Mouse (Mus musculus): ENCODE results near the gene Rims3. TPM values are rescaled to one million over a fixed set of nuclear protein-coding genes. Genes with fewer than 3 reads are reported as not detected.

Rims3 gene
- total RNA-seq, 2 experiments from 2014 or later, result 32.7 to 33.3 TPM

GRCm38 (mm10) chr4:120890754-120891440, 36.3 kb downstream of the Rims3 start:
- no peak for DNase-seq (ENCODE audit: low spot score in 2 of 2)

GRCm38 (mm10) chr4:120891960-120892359, 37.3 kb downstream of the Rims3 start:
- no peak for DNase-seq (ENCODE audit: low spot score in 2 of 2)

- no peak for DNase-seq (ENCODE audit: low spot score in 2 of 2)
Measured at GRCm38 (mm10) chr4:120892516-120892915, 37.9 kb downstream of the Rims3 start.

GRCm38 (mm10) chr4:120893656-120894401, 39.2 kb downstream of the Rims3 start:
- no peak for DNase-seq (ENCODE audit: low spot score in 2 of 2)

- DNase-seq (ENCODE audit: low spot score in 2 of 2), result no peak
Measured at GRCm38 (mm10) chr4:120894584-120894983, 40.0 kb downstream of the Rims3 start.

GRCm38 (mm10) chr4:120895226-120895625, 40.6 kb downstream of the Rims3 start:
- DNase-seq (ENCODE audit: low spot score in 2 of 2), result no peak

- no peak for DNase-seq (ENCODE audit: low spot score in 2 of 2)
Measured at GRCm38 (mm10) chr4:120895810-120896584, 41.4 kb downstream of the Rims3 start.

GRCm38 (mm10) chr4:120904533-120904932, 49.9 kb downstream of the Rims3 start:
- DNase-seq (ENCODE audit: low spot score in 2 of 2), result peak in 1 of 2 experiments; percentile 40

GRCm38 (mm10) chr4:120905644-120906043, 51.0 kb downstream of the Rims3 start:
- no peak for DNase-seq (ENCODE audit: low spot score in 2 of 2)

GRCm38 (mm10) chr4:120909558-120910150, 55.0 kb downstream of the Rims3 start:
- DNase-seq (ENCODE audit: low spot score in 2 of 2), result peak in 1 of 2 experiments; percentile 60

- no peak for DNase-seq (ENCODE audit: low spot score in 2 of 2)
Measured at GRCm38 (mm10) chr4:120911086-120911485, 56.5 kb downstream of the Rims3 start.

GRCm38 (mm10) chr4:120912866-120913265, 58.2 kb downstream of the Rims3 start:
- DNase-seq (ENCODE audit: low spot score in 2 of 2), result no peak

- DNase-seq (ENCODE audit: low spot score in 2 of 2), result no peak
Measured at GRCm38 (mm10) chr4:120913443-120913842, 58.8 kb downstream of the Rims3 start.

GRCm38 (mm10) chr4:120913861-120914260, 59.2 kb downstream of the Rims3 start:
- DNase-seq (ENCODE audit: low spot score in 2 of 2), result no peak

- no peak for DNase-seq (ENCODE audit: low spot score in 2 of 2)
Measured at GRCm38 (mm10) chr4:120914501-120914900, 59.9 kb downstream of the Rims3 start.

GRCm38 (mm10) chr4:120921461-120921860, 66.8 kb downstream of the Rims3 start:
- DNase-seq (ENCODE audit: low spot score in 2 of 2), result no peak

GRCm38 (mm10) chr4:120924554-120925299, 70.1 kb downstream of the Rims3 start, which contains the start of gene Exo5:
Gene Exo5 (minus strand): TSS chr4:120925017.
- DNase-seq (ENCODE audit: low spot score in 2 of 2), result peak; percentile 86 to 87

- DNase-seq (ENCODE audit: low spot score in 2 of 2), result peak in 1 of 2 experiments; percentile 33
Measured at GRCm38 (mm10) chr4:120925386-120925785, 70.8 kb downstream of the Rims3 start.

- DNase-seq (ENCODE audit: low spot score in 2 of 2), result no peak
Measured at GRCm38 (mm10) chr4:120928686-120929085, 74.1 kb downstream of the Rims3 start.

- DNase-seq (ENCODE audit: low spot score in 2 of 2), result no peak
Measured at GRCm38 (mm10) chr4:120930736-120931135, 76.1 kb downstream of the Rims3 start.

- no peak for DNase-seq (ENCODE audit: low spot score in 2 of 2)
Measured at GRCm38 (mm10) chr4:120935006-120935405, 80.4 kb downstream of the Rims3 start.

Data from layer of hippocampus, adult 18-20 months (tissue).